Mouse (Mus musculus): ENCODE data around the gene Trpc5. TPM values are rescaled to one million over a fixed set of nuclear protein-coding genes. Genes with fewer than 3 reads are reported as not detected.

Gene Trpc5
- polyA plus RNA-seq (2014; fragmentation: Illumina TruSeq; extraction: RNeasy Lipid Tissue Mini Kit (QIAGEN cat#74804); ENCODE audit: low read depth, low replicate concordance): not detected

DNA sequence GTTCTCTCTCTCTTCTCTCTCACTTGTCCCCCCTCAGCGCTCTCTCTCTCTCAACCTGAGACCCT lies at the start of gene Trpc5:
Gene Trpc5 (minus strand): TSS at position 39 of the 65 bp plus-strand sequence.

DNA sequence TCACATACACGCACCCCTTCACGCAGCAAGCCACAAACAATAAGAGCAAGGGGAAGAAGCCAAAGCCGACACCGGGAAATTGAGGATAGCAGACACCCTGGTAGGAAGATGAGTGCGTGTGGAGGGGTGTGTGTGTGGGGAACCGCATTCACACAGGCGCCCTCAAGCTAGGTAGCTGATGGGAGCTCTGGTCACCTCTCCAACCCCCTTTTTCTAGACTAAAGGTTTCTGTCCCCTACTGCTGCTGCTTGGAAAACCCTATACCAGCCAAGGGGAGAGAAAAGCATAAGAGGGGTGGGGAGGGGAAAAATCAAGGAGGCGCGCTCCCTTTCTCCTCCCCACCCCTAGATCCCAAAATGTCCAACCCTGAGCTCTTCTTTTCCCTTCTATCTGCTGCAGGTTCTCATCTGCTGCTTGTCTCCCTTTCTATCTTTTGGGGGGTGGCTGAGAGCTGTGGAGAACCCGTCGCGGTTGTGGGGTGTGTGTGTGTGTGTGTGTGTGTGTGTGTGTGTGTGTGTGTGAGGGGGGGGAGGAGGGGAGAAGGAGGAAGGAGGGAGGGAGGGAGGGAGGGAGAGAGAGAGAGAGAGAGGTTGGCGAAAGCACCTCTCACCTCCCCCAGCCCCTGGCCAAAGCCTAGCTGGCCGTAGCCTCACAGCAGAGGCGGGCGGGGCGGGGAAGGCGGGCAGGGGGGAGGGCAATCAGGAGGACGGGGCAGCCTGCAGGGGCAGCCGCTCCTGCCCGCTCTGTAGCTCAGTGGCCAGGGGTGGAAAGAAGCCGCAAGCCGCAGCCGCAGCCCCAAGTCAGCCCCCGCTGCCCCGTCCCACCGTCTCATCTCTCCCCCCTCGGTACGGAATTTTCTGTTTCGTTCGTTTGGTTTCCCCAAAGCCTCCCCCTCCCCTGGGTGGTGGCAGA lies 483 bp upstream of the Trpc5 start, which contains the start of gene Rtl4:
Gene Rtl4 (plus strand): TSS at position 701 of the 912 bp plus-strand sequence.

DNA sequence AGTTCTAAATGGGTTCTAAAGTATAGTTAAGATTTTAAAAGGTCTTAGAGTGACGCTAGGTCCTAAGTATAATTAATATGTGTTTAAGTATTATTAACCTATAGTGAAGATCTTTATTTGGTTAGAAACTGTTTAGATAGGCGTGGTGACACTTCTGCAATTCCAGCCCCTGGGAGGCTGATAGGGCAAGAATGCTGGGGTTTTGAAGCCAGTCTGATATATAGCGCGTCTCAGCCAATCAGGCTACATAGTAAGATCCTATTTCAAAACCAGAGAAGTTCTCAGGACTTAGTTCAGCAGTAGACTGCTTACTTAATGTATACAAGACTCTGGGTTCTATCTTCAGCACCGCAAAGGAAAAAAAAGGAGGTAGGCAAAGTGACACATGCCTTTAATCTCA lies 231.7 kb downstream of the Trpc5 start, which contains the start of gene Trpc5os:
Gene Trpc5os (plus strand): TSS at position 301 of the 400 bp plus-strand sequence.

Other genes with a start within 250 kb of the Trpc5 start
- gene Trpc5os, start 231.6 kb downstream of the Trpc5 start, polyA plus RNA-seq (2014; fragmentation: Illumina TruSeq; extraction: RNeasy Lipid Tissue Mini Kit (QIAGEN cat#74804); ENCODE audit: low read depth, low replicate concordance): 46.0 TPM
- gene Rtl4, start 727 bp upstream of the Trpc5 start, polyA plus RNA-seq (2014; fragmentation: Illumina TruSeq; extraction: RNeasy Lipid Tissue Mini Kit (QIAGEN cat#74804); ENCODE audit: low read depth, low replicate concordance): 4.7 TPM

Data from testis, adult 10 weeks (tissue).